Mouse (Mus musculus): ENCODE data around the gene Stab2.

Stab2 gene

GRCm38 (mm10) chr10:86890166-86890930 lies 117.5 kb downstream of the Stab2 start:
- no peak for DNase-seq (ENCODE audit: low spot score in 2 of 2)

GRCm38 (mm10) chr10:86889440-86889839 lies 118.4 kb downstream of the Stab2 start:
- DNase-seq (ENCODE audit: low spot score in 2 of 2), result no peak

- DNase-seq (ENCODE audit: low spot score in 2 of 2), result no peak
Observed at GRCm38 (mm10) chr10:86886434-86886833, 121.4 kb downstream of the Stab2 start.

- DNase-seq (ENCODE audit: low spot score in 2 of 2), result no peak
Observed at GRCm38 (mm10) chr10:86881448-86881847, 126.4 kb downstream of the Stab2 start.

GRCm38 (mm10) chr10:86880071-86880806 lies 127.6 kb downstream of the Stab2 start:
- peak in 1 of 2 experiments; percentile 24 for DNase-seq (ENCODE audit: low spot score in 2 of 2)

GRCm38 (mm10) chr10:86878721-86879120 lies 129.1 kb downstream of the Stab2 start:
- no peak for DNase-seq (ENCODE audit: low spot score in 2 of 2)

GRCm38 (mm10) chr10:86872591-86872990 lies 135.2 kb downstream of the Stab2 start:
- no peak for DNase-seq (ENCODE audit: low spot score in 2 of 2)

- no peak for DNase-seq (ENCODE audit: low spot score in 2 of 2)
Observed at GRCm38 (mm10) chr10:86872121-86872520, 135.7 kb downstream of the Stab2 start.

GRCm38 (mm10) chr10:86863429-86863828 lies 144.4 kb downstream of the Stab2 start:
- no peak for DNase-seq (ENCODE audit: low spot score in 2 of 2)

- DNase-seq (ENCODE audit: low spot score in 2 of 2), result no peak
Observed at GRCm38 (mm10) chr10:86862496-86862895, 145.3 kb downstream of the Stab2 start.

GRCm38 (mm10) chr10:86860396-86860795 lies 147.4 kb downstream of the Stab2 start:
- no peak for DNase-seq (ENCODE audit: low spot score in 2 of 2)

- DNase-seq (ENCODE audit: low spot score in 2 of 2), result no peak
Observed at GRCm38 (mm10) chr10:86853433-86853832, 154.4 kb downstream of the Stab2 start.

- DNase-seq (ENCODE audit: low spot score in 2 of 2), result no peak
Observed at GRCm38 (mm10) chr10:86852160-86852559, 155.7 kb downstream of the Stab2 start.

GRCm38 (mm10) chr10:86849508-86849907 lies 158.3 kb downstream of the Stab2 start:
- DNase-seq (ENCODE audit: low spot score in 2 of 2), result no peak

- DNase-seq (ENCODE audit: low spot score in 2 of 2), result no peak
Observed at GRCm38 (mm10) chr10:86849087-86849486, 158.7 kb downstream of the Stab2 start.

- DNase-seq (ENCODE audit: low spot score in 2 of 2), result no peak
Observed at GRCm38 (mm10) chr10:86846926-86847467, 160.8 kb downstream of the Stab2 start.

- no peak for DNase-seq (ENCODE audit: low spot score in 2 of 2)
Observed at GRCm38 (mm10) chr10:86842659-86843058, 165.2 kb downstream of the Stab2 start.

GRCm38 (mm10) chr10:86838827-86839226 lies 169.0 kb downstream of the Stab2 start:
- no peak for DNase-seq (ENCODE audit: low spot score in 2 of 2)

GRCm38 (mm10) chr10:86836784-86837183 lies 171.0 kb downstream of the Stab2 start:
- DNase-seq (ENCODE audit: low spot score in 2 of 2), result no peak

GRCm38 (mm10) chr10:86829515-86829914 lies 178.3 kb downstream of the Stab2 start:
- DNase-seq (ENCODE audit: low spot score in 2 of 2), result no peak

- no peak for DNase-seq (ENCODE audit: low spot score in 2 of 2)
Observed at GRCm38 (mm10) chr10:86828221-86829135, 179.3 kb downstream of the Stab2 start.

GRCm38 (mm10) chr10:86826929-86827328 lies 180.9 kb downstream of the Stab2 start:
- DNase-seq (ENCODE audit: low spot score in 2 of 2), result no peak

All from urinary bladder, postnatal 36 days (tissue).